Mouse (Mus musculus): ENCODE data around the gene Pacsin3. TPM values are rescaled to one million over a fixed set of nuclear protein-coding genes. Genes with fewer than 3 reads are reported as not detected.

Pacsin3 gene
- total RNA-seq, 4 experiments from 2014 or later: 68.6 to 220 (median 125) TPM

DNA sequence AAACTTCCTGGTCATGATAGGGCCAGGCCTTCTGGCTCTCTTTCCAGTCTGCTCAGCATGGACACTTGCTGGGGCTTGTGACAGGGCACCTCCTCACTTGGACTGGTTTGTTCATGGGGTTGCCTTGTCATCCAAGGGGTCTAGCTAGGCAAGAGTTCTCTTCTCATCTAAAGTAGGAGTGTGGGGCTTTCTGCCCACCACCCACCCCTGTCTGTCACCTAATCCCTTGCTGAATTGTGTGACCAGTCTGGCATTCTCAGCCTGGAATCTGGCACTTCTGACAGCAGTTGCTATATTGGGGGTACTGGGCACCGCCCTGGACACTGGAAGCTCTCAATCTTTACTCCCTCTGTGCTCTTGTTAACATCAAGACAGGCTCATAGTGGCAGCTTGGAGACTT lies 3.7 kb downstream of the Pacsin3 start:
- DNase-seq: no peak

GRCm38 (mm10) chr2:91263692-91264660 lies 8.2 kb downstream of the Pacsin3 start:
- no peak for DNase-seq

GRCm38 (mm10) chr2:91264711-91265681 lies 9.2 kb downstream of the Pacsin3 start, which contains the start of gene Arfgap2:
Gene Arfgap2, plus strand, starts transcription at chr2:91264974.
- DNase-seq: peak; percentile 99

GRCm38 (mm10) chr2:91268042-91268441 lies 12.3 kb downstream of the Pacsin3 start:
- no peak for DNase-seq

DNA sequence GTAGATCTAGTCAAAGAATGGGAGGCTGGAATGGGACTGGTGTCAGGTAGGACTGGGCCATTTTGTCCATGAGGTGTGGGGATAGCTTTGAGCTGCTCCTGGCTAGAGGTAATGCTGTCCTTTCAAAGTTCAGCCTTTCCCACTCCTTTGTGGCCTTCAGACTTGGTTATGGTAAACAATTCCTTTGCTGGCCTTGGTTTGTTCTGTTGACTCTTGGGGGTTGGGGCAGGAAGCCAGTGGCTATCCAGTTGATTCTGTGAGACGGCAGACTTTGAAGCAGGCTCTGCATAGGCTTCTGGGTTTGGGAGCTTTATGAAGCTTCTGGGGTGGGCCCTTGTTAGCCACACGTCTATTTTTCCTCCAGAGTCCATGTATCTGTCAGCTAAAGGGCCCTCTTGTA lies 13.0 kb downstream of the Pacsin3 start:
- DNase-seq: no peak

DNA sequence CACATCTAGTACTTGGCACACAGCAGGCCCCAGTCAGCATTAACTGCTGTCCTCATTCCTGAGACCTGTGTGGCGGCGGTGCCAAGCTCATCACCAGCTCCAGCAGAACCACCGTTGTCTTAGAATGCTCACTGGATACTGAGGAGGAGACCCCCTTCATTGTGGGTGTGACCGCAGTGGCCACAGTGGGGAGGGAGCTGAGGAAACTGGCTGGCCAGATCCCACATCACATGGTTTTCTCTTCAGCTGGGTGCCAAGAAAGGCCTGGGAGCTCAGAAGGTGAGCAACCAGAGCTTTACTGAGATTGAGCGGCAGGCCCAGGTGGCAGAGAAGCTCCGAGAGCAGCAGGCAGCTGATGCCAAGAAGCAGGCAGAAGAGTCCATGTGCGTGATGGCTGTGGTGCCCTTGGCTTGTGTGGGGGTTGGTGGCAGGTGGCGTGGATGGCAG lies 14.0 kb downstream of the Pacsin3 start:
- no peak for DNase-seq

- no peak for DNase-seq
These were observed 23.1 kb downstream of the Pacsin3 start for GRCm38 (mm10) chr2:91278749-91279371.

GRCm38 (mm10) chr2:91279372-91279755 lies 23.6 kb downstream of the Pacsin3 start:
- no peak for DNase-seq

- no peak for DNase-seq
These were observed 25.6 kb downstream of the Pacsin3 start for GRCm38 (mm10) chr2:91281366-91281765.

GRCm38 (mm10) chr2:91283972-91284371 lies 28.2 kb downstream of the Pacsin3 start:
- no peak for DNase-seq

- no peak for DNase-seq
These were observed 28.8 kb downstream of the Pacsin3 start for GRCm38 (mm10) chr2:91284375-91285199.

- peak; percentile 56 for DNase-seq
These were observed 30.2 kb downstream of the Pacsin3 start for GRCm38 (mm10) chr2:91285885-91286505.

GRCm38 (mm10) chr2:91287563-91287962 lies 31.8 kb downstream of the Pacsin3 start:
- DNase-seq: no peak

DNA sequence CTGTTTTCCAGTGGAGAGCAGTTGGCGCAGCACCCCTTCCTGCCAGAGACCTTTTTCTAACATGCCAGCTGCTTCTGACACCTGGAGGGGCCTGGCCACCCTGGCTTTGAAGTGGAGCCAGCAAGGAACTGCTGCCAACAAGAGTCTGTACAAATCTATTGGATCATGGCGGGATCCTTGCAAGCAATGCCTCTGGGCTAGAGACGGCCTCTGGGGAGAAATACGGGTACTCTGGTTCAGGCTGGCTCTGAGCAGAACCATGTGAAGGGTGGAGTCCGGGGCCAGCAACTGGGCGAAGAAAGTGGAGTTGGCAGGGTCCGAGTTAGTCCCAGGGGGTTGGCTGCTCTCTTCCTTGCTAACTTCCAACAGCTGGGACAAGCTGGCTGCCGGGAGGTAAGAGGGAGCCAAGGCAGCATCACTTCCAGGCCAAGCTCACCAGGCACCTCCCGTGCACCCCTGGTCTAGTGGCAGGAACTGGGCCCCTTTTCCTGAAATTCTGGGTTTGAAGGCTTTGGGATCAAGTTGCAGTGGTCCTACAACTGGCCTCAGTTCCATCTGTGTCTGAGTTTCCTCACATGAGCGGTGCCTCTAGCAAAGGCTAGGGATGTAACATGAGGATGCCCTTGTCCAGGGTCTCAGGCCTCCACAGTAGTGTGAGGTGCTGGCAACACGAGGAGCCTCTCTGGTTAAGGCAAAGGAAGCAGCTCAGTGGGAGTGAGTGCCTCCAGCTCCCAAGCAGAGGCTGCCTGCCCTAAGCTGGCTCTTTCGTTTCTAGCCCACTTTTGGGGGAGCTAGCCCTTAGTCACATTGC lies 35.6 kb downstream of the Pacsin3 start:
- DNase-seq: peak; percentile 49

DNA sequence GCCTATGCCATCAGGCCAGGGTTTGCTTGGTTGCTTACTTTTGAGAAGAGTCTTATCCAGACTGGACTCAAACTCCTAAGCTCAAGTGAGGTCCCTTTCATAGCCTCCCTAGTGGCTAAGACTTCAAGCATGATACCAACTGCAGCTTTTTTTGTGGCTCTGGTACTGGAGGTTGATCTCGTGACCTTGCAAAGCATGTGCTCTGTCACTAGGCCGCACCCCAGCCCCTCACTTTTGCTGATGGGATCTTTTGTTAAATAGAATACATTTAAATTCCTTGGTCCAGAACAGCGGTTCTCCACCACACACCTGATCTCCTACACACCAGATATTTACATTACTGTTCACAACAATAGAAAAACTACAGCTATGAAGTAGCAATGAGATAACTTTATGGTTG lies 38.5 kb downstream of the Pacsin3 start:
- DNase-seq: no peak

GRCm38 (mm10) chr2:91295895-91296294 lies 40.1 kb downstream of the Pacsin3 start:
- DNase-seq: no peak

GRCm38 (mm10) chr2:91299156-91299555 lies 43.4 kb downstream of the Pacsin3 start:
- DNase-seq: peak; percentile 69

GRCm38 (mm10) chr2:91300784-91301183 lies 45.0 kb downstream of the Pacsin3 start:
- DNase-seq: no peak

GRCm38 (mm10) chr2:91301836-91302235 lies 46.1 kb downstream of the Pacsin3 start:
- DNase-seq: no peak

DNA sequence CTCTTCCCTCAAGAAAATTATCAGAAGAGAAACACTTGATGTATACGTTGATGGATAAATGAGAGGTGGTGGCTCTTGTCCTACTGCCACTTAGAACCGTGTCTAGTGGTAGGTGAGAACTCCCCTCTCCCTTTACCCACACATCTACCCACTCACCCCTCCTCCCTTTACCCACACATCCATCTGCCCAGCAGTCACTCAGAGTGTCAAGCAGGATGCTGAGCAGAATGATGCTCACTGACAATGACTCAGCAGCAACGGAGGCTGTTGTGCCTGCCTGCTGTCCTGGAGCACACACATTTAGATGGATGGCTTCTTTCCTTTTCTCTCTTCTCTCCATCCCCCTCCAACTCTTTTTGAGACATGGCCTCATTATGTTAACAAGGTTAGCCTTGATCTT lies 47.1 kb downstream of the Pacsin3 start:
- DNase-seq: no peak
